Mouse (Mus musculus) stomach, embryonic 14.5 days (tissue): Measurements from ENCODE around the gene Olfr715b. TPM values are rescaled to one million over a fixed set of nuclear protein-coding genes. Genes with fewer than 3 reads are reported as not detected.
"Not testable (repeated sequence)": the region's sequence is repeated elsewhere in the genome, so short reads cannot be mapped to it uniquely, and the experiment has no call there.

Source experiments
- ATAC-seq: fragments of 200-750 bp; cut with Nextera tagmentation; 2 replicates; pipeline ENCODE4 v1.8.0; 2017; ENCODE audit warnings: low read depth, moderate TSS enrichment; ENCODE audit not compliant: insufficient number of reproducible peaks, insufficient read depth, low FRiP score
- H3K27ac ChIP-seq: fragments of 300-500 bp; sonication (generic); 2 replicates; pipeline ENCODE4 v1.5.1; 2014; ENCODE audit warnings: mild to moderate bottlenecking, low read length, moderate library complexity, mixed read lengths
- H3K27me3 ChIP-seq: fragments of 300-500 bp; sonication (generic); 2 replicates; pipeline ENCODE4 v1.6.1; 2014; ENCODE audit warnings: low read length, control low read depth, mixed read lengths; ENCODE audit not compliant: control insufficient read depth, insufficient read depth
- H3K36me3 ChIP-seq: fragments of 300-500 bp; sonication (generic); 2 replicates; pipeline ENCODE4 v1.6.1; 2014; ENCODE audit warnings: mild to moderate bottlenecking, control low read depth, low read length, moderate library complexity, mixed read lengths; ENCODE audit not compliant: control insufficient read depth, insufficient read depth
- H3K4me1 ChIP-seq: fragments of 300-500 bp; sonication (generic); 2 replicates; pipeline ENCODE4 v1.6.1; 2014; ENCODE audit warnings: low read length, control low read depth, mixed read lengths; ENCODE audit not compliant: control insufficient read depth, insufficient read depth
- H3K4me2 ChIP-seq: fragments of 300-500 bp; sonication (generic); replicated peaks from 2 replicates; pipeline ENCODE4 v1.6.1; 2014; ENCODE audit warnings: low read depth, low read length, control low read depth
- H3K4me3 ChIP-seq: fragments of 300-500 bp; sonication (generic); 2 replicates; pipeline ENCODE4 v1.5.1; 2014; ENCODE audit warnings: low read depth, low read length, control low read depth
- H3K9ac ChIP-seq: fragments of 300-500 bp; sonication (generic); replicated peaks from 2 replicates; pipeline ENCODE4 v1.6.1; 2014; ENCODE audit warnings: low read depth, mild to moderate bottlenecking, control low read depth, low read length, moderate library complexity, mixed read lengths
- H3K9me3 ChIP-seq: fragments of 300-500 bp; sonication (generic); 2 replicates; pipeline ENCODE4 v1.6.1; 2016; ENCODE audit warnings: low read depth, low read length, control low read depth; ENCODE audit not compliant: control insufficient read depth
- WGBS: fragments of 180-500 bp; shearing (Covaris S2); extraction: QIAGEN DNeasy Blood & Tissue Kit; methylation state at CpG from one replicate; pipeline ENCODE4 v1.1.7; 2014; 5-methylcytosine and 5-hydroxymethylcytosine counted together
- polyA plus RNA-seq: library from polyadenylated mRNA; unstranded; fragments of >200 nt; fragmentation: Nextera tagmentation; extraction: Ambion mirVana; gene quantifications from 2 replicates; pipeline ENCODE4 v1.2.1, GENCODE M21; 2014

Gene Olfr715b
- not detected in 2 replicates for polyA plus RNA-seq

DNA sequence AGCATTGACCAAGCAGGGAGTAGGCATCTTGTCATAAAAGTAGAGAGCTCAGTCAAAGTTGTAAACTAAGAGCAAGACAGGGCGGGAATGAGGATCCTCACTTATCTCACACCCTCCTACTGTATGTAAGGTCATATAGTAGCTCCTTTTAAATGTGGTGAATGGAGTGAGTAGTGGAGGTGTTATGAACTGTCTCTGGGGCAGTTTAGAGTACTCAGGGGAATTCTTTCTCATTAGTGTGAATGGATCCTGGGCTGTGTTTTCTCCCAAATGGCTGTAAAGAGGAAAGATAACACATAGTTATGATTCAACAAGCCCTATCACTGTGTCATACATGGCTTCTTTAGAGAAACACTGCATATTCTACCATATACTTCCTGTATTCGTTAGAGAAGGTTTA is at the start of gene Olfr715b:
Gene Olfr715b, minus strand, starts transcription at position 101 of the 400 bp plus-strand sequence.
- H3K9ac ChIP-seq, H3K27me3 ChIP-seq, ATAC-seq, H3K4me3 ChIP-seq, H3K9me3 ChIP-seq, H3K36me3 ChIP-seq, H3K27ac ChIP-seq, H3K4me1 ChIP-seq, H3K4me2 ChIP-seq: not testable (repeated sequence)
- WGBS = 67% methylated on average over 1 of the region's 2 CpGs

DNA sequence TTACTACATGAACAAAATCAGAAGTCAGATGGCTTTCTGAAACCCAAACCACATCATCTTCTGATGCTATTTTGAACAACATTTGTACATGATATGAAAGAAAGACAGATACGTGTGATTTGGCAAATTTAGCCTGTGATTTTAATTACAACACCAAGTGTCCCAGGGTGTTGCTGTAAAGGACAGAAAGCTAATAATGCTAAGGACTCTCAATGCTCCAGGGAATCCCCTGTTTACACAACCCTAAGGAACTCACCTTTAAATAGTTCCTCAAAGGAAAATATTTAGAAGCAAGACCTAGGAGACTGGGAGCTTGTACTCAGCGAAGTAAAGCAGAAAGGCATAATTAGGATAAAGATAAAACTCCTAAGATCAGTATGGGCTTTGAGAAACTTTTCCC is 27.9 kb upstream of the Olfr715b start, which contains the start of gene Olfr716:
Gene Olfr716, plus strand, starts transcription at position 301 of the 400 bp plus-strand sequence.
- H3K27ac ChIP-seq, H3K9me3 ChIP-seq, H3K4me2 ChIP-seq, H3K4me3 ChIP-seq, H3K27me3 ChIP-seq, H3K9ac ChIP-seq, ATAC-seq, H3K4me1 ChIP-seq, H3K36me3 ChIP-seq: not testable (repeated sequence)
- 63% methylated on average over 2 of the region's 2 CpGs for WGBS

DNA sequence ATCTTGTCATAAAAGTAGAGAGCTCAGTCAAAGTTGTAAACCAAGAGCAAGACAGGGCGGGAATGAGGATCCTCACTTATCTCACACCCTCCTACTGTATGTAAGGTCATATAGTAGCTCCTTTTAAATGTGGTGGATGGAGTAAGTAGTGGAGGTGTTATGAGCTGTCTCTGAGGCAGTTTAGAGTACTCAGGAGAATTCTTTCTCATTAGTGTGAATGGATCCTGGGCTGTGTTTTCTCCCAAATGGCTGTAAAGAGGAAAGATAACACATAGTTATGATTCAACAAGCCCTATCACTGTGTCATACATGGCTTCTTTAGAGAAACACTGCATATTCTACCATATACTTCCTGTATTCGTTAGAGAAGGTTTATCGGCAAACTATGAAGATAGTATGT is 20.8 kb upstream of the Olfr715b start, which contains the start of gene Olfr715:
Gene Olfr715, minus strand, starts transcription at position 101 of the 400 bp plus-strand sequence.
- not testable (repeated sequence) for H3K27me3 ChIP-seq, H3K4me3 ChIP-seq, H3K36me3 ChIP-seq, H3K4me1 ChIP-seq, H3K9me3 ChIP-seq, H3K27ac ChIP-seq, H3K9ac ChIP-seq, ATAC-seq, H3K4me2 ChIP-seq
- WGBS = 83% methylated on average over 2 of the region's 3 CpGs

DNA sequence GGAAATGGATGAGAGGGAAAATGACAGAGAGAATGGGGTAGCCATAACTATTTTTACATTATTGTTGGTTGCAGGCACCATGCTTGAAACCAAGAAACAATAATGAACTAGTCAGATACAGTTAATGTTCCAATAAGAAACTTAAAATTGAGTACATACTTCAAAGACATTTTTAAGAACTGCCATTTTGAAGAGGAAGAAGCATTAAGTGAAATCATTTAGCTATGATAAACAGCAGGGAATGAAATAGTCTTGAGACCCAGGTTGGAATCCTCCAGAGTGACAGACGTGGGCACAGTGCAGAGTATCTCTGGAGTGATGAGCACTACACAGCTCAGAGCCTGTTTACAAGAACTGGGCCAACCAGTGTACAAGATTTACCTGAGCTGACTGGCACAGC is 17.2 kb downstream of the Olfr715b start, which contains the start of gene Olfr17:
Gene Olfr17, plus strand, starts transcription at position 301 of the 400 bp plus-strand sequence.
- no peak for ATAC-seq
- no peaks in the 10 kb centered on the region for H3K27me3 ChIP-seq
- no peak within 1 kb of the TSS for H3K4me3 ChIP-seq
- H3K9me3 ChIP-seq = no peaks in the 10 kb centered on the region
- no peak within 1 kb of the TSS for H3K27ac ChIP-seq
- no peak within 1 kb of the TSS for H3K4me2 ChIP-seq
- no peaks in the 10 kb centered on the region for H3K4me1 ChIP-seq
- H3K9ac ChIP-seq = no peak within 1 kb of the TSS
- H3K36me3 ChIP-seq = no peaks in the 10 kb centered on the region
- 52% methylated on average over 1 of the region's 1 CpGs for WGBS

DNA sequence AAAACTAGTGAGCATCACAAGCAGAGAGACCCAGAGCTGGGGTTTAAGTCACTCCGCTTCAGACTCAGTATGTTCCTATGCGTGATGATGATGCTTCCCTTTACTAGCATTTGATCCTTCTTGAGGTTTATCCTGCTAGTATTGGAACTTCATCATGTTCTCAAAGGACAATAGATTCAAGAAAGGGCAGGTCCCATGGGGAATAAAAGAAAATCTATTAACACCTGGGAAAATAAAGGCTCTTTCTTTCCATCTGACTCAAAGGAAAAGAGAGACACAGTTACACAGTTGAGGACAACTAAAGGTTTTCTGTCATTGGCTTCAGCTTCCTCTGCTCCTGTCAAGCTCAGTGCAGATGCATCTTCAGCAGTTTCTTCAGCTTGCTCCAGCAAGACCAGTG is 39.5 kb downstream of the Olfr715b start, which contains the start of gene Olfr714:
Gene Olfr714, plus strand, starts transcription at position 301 of the 400 bp plus-strand sequence.
- Histone ChIP-seq H3K27ac (no peak within 1 kb of the TSS), H3K36me3 (no peaks in the 10 kb centered on the region), H3K9me3 (no peaks in the 10 kb centered on the region), H3K9ac (no peak within 1 kb of the TSS), H3K27me3 (no peaks in the 10 kb centered on the region), H3K4me3 (no peak within 1 kb of the TSS), H3K4me2 (no peak within 1 kb of the TSS), H3K4me1 (no peaks in the 10 kb centered on the region)
- WGBS = 92% methylated on average over 2 of the region's 2 CpGs
- ATAC-seq = no peak

Other genes with a start within 250 kb of the Olfr715b start
- not detected in 2 replicates for gene Olfr704, start 247.2 kb downstream of the Olfr715b start, polyA plus RNA-seq
- not detected in 2 replicates for gene Olfr705, start 233.5 kb downstream of the Olfr715b start, polyA plus RNA-seq
- not detected in 2 replicates for gene Olfr706, start 222.2 kb downstream of the Olfr715b start, polyA plus RNA-seq
- not detected in 2 replicates for gene Olfr707, start 209.1 kb downstream of the Olfr715b start, polyA plus RNA-seq
- gene Olfr1532-ps1, start 202.4 kb downstream of the Olfr715b start, polyA plus RNA-seq = not detected in 2 replicates
- gene Olfr709-ps1, start 178.2 kb downstream of the Olfr715b start, polyA plus RNA-seq = not detected in 2 replicates
- gene Olfr710, start 162.1 kb downstream of the Olfr715b start, polyA plus RNA-seq = not detected in 2 replicates
- not detected in 2 replicates for gene Olfr6, start 146.4 kb downstream of the Olfr715b start, polyA plus RNA-seq
- gene Olfr711, start 134.9 kb downstream of the Olfr715b start, polyA plus RNA-seq = not detected in 2 replicates
- gene Olfr2, start 104.3 kb downstream of the Olfr715b start, polyA plus RNA-seq = not detected in 2 replicates
- gene Olfr713, start 79.2 kb downstream of the Olfr715b start, polyA plus RNA-seq = not detected in 2 replicates
- gene Olfr714, start 39.4 kb downstream of the Olfr715b start, polyA plus RNA-seq = not detected in 2 replicates
- gene Olfr17, start 17.1 kb downstream of the Olfr715b start, polyA plus RNA-seq = not detected in 2 replicates
- not detected in 2 replicates for gene Olfr715, start 20.7 kb upstream of the Olfr715b start, polyA plus RNA-seq
- gene Olfr716, start 28.0 kb upstream of the Olfr715b start, polyA plus RNA-seq = not detected in 2 replicates
- not detected in 2 replicates for gene Nlrp14, start 56.6 kb upstream of the Olfr715b start, polyA plus RNA-seq
- gene Rbmxl2, start 99.1 kb upstream of the Olfr715b start, polyA plus RNA-seq = not detected in 2 replicates